Mouse (Mus musculus) layer of hippocampus, adult 9-10 months (tissue): Measurements from ENCODE around the gene Tgoln1.
A peak's percentile ranks its signal among the peaks of the same experiment; 100 is the strongest.

Experiments
- DNase-seq: peaks from one replicate; pipeline ENCODE4 v3.0.0; 2022; ENCODE audit warnings: low spot score

Gene Tgoln1

GRCm38 (mm10) chr6:72627276-72627675 is 10.5 kb upstream of the Tgoln1 start:
- no peak for DNase-seq

GRCm38 (mm10) chr6:72626391-72626790 is 9.6 kb upstream of the Tgoln1 start:
- no peak for DNase-seq

GRCm38 (mm10) chr6:72623661-72624402 is 7.0 kb upstream of the Tgoln1 start:
- no peak for DNase-seq

- DNase-seq, result no peak
Observed at GRCm38 (mm10) chr6:72622917-72623316, 6.1 kb upstream of the Tgoln1 start.

- DNase-seq, result no peak
Observed at GRCm38 (mm10) chr6:72620920-72621319, 4.1 kb upstream of the Tgoln1 start.

GRCm38 (mm10) chr6:72619734-72620532 is 3.1 kb upstream of the Tgoln1 start:
- DNase-seq, result no peak

GRCm38 (mm10) chr6:72615561-72616375 is 1.0 kb downstream of the Tgoln1 start:
- no peak for DNase-seq

GRCm38 (mm10) chr6:72615151-72615550 is 1.6 kb downstream of the Tgoln1 start:
- no peak for DNase-seq

GRCm38 (mm10) chr6:72610261-72610660 is 6.5 kb downstream of the Tgoln1 start:
- DNase-seq, result no peak

GRCm38 (mm10) chr6:72608662-72609184 is 8.1 kb downstream of the Tgoln1 start:
- DNase-seq, result no peak

- no peak for DNase-seq
Observed at GRCm38 (mm10) chr6:72607676-72608075, 9.1 kb downstream of the Tgoln1 start.

- no peak for DNase-seq
Observed at GRCm38 (mm10) chr6:72607060-72607459, 9.7 kb downstream of the Tgoln1 start.

- no peak for DNase-seq
Observed at GRCm38 (mm10) chr6:72604066-72604465, 12.7 kb downstream of the Tgoln1 start.

- peak; percentile 77 for DNase-seq
Observed at GRCm38 (mm10) chr6:72601732-72602131, 15.1 kb downstream of the Tgoln1 start.

GRCm38 (mm10) chr6:72600771-72601170 is 16.0 kb downstream of the Tgoln1 start:
- DNase-seq, result no peak

GRCm38 (mm10) chr6:72600216-72600615 is 16.6 kb downstream of the Tgoln1 start:
- DNase-seq, result no peak

GRCm38 (mm10) chr6:72598791-72599557 is 17.8 kb downstream of the Tgoln1 start:
- no peak for DNase-seq

GRCm38 (mm10) chr6:72597956-72598753 is 18.6 kb downstream of the Tgoln1 start, which contains the start of the genes Elmod3 and Retsat:
TSS of gene Elmod3 (minus strand) at chr6:72598413.
TSS of gene Retsat (plus strand) at chr6:72598475.
- DNase-seq, result peak; percentile 96

GRCm38 (mm10) chr6:72597083-72597874 is 19.5 kb downstream of the Tgoln1 start:
- no peak for DNase-seq

- DNase-seq, result no peak
Observed at GRCm38 (mm10) chr6:72593914-72594313, 22.9 kb downstream of the Tgoln1 start.
